Mouse (Mus musculus) induced T-regulatory cell, adult 2 months (primary cell): ENCODE data around the gene Chchd5.

Experiments
- DNase-seq: peaks from one replicate; pipeline ENCODE4 v3.0.0-alpha.2; 2012; ENCODE audit warnings: low read depth

Chchd5 gene

DNA sequence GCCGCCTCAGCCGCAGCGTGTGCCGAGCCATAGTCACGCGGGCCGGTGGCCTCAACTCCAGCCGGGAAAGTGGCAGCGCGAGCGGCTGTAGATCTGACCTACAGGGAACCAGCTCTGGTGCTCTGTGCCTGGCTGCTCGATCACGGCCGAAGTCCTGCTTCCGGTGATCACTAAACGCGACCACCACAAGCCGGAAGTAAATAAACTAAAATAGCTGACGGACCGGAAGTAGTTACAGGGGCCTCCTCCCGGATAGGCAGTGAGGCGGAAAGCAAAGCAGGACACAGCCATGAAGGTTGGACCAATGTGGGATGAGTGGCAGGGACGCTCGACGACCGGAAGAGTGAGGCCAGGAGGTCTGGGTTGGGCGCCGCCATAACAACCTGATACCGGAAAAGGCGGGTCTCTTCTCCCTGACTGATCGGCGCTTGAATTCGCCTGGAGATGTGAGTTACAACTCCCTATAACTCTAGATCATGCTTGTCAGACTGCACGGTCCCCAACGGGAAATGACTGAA lies at the start of gene Chchd5:
Chchd5 (plus strand) TSS at position 289 of the 518 bp plus-strand sequence.
- DNase-seq, result peak; percentile 91

DNA sequence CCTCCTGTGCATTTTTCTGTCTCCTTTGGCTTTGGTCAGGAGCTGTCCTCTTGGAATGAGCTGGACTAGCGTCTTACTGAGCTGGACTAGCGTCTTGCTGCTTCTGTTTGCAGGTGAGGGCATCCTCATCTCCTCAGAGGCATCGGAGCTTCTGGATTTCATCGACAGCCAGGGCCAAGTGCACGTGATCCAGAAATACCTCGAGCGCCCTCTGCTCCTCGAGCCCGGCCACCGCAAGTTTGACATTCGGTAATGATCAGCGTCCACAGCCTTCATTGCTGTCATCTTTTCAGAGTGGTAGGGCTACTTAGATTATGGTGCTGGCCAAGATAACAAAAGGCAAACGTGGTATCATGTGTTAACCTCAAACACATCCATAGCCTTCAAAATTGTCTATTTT lies 48.4 kb upstream of the Chchd5 start:
- DNase-seq, result no peak

- DNase-seq, result no peak
These were observed 46.0 kb upstream of the Chchd5 start for GRCm38 (mm10) chr2:129083514-129083913.

- peak; percentile 69 for DNase-seq
These were observed 44.5 kb upstream of the Chchd5 start for GRCm38 (mm10) chr2:129084959-129085358.

GRCm38 (mm10) chr2:129087520-129087919 lies 42.0 kb upstream of the Chchd5 start:
- DNase-seq, result no peak

- no peak for DNase-seq
These were observed 39.1 kb upstream of the Chchd5 start for GRCm38 (mm10) chr2:129090370-129090769.

DNA sequence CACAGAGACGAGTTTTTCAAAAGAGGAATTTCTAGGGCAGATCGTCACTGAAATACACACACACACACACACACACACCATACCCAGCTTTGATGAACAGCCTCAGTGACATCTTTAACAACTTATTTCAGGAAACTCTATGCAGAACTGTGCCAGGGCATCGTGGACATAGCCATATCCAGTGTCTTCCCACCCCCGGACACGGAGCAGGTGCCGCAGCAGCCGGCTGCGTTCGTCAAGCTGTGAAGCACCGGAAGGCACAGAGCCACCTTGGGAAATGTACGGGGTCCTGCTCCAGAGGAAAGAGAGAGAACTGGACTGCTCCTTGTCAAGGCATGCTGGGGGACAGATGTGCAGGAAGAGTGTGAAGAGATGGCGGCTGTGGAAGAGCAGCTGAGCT lies 36.7 kb upstream of the Chchd5 start:
- DNase-seq, result no peak

DNA sequence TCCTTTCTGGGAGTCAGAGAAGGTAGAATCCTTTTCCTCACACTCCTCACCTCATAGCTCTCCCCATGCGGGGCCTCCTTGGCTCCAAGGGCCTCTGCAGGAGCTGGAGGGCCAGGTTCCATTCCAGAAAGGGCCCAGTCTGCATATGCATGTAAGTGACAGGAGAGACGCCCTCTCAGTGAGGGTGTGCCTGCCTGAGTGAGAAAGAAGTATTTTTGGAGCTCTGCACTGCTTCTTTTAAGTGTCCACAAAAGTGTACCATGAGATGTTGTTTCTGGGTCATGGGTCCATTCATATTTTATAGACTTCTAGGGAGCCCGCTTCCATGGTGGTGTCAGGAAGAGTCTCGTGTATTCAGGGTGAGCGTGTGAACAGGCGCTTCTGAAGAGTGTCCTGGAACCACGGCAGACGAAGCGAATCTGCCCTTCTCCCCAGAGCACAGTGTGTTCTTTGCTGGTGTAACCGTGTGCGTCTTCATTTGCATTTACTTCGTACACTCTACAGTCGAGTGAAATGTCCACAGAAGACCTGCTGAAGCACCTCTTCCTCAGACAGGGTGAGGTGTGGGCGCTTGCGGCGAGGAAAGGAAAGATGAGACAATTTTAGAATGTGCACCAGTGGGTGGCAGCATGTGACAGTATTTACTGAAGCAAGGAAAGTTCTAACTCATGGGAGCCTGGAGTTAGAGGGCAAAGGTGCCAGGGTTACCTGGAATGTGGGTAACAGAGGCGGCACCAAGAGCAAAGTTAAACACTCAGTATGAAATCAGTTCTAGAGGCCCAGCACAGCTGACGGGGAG lies 35.4 kb upstream of the Chchd5 start:
- DNase-seq, result no peak

DNA sequence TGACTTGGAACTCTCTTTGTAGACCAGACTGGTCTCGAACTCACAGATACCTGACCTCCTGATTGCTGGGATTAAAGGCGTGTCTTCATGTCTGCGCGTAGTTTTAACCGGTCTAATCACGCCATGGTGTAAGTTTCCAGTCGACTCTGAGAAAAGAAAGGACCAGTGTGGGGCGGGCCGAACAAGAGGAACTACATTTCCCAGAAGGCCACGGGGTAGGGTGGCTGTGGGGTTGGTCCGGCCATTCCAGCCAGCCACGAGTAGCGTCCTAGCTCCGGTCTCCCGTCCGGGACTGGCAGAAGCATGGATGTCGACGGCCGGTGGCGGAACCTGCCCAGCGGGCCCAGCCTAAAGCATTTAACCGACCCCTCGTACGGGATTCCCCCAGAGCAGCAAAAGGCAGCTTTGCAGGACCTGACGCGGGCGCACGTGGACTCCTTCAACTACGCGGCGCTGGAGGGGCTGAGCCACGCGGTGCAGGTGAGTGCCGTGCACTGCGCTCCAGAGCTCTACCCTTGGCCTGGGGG lies 28.7 kb upstream of the Chchd5 start, which contains the start of gene Polr1b:
Polr1b (plus strand) TSS at position 212 of the 527 bp plus-strand sequence.
- DNase-seq, result peak; percentile 93

GRCm38 (mm10) chr2:129112924-129113323 lies 16.6 kb upstream of the Chchd5 start:
- DNase-seq, result no peak

- DNase-seq, result no peak
These were observed 13.7 kb upstream of the Chchd5 start for GRCm38 (mm10) chr2:129115706-129116367.

DNA sequence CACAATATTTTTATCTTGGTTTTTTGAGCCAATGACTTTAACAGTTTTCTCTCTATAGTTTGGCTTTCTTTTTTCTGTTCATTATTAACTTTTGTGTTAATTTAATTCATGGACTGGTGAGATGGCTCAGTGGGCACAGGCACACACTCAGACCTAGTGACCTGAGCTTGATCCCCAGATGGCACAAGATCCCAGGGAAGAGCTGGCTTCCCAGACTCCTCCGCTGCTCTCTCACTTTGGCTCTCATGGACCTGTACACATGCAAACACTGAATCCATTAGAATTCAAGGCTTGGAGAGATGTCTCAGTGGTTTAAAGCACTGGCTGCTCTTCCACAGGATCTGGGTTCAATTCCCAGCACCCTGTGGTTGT lies 13.1 kb upstream of the Chchd5 start:
- no peak for DNase-seq

DNA sequence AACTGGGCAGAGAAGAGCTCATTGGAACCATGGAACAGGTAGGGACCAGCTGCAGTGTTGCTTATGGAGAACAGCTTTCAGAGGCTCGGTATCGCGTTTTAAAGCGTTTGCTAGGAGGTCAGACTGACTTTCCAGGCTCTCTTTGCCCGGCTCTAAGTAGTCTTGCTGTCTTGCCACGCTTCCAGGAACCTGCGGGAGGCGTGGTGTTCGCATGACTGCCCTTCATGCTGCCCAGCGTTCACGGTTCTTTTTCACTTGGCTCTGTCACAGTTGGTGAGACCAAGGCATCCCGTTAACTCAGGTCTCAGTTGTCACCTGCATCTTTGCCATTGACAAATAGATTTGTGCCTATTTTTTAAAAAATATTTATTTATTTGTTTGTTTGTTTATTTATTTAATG lies 11.4 kb upstream of the Chchd5 start:
- DNase-seq, result no peak

- DNase-seq, result no peak
These were observed 7.5 kb upstream of the Chchd5 start for GRCm38 (mm10) chr2:129121986-129122385.

DNA sequence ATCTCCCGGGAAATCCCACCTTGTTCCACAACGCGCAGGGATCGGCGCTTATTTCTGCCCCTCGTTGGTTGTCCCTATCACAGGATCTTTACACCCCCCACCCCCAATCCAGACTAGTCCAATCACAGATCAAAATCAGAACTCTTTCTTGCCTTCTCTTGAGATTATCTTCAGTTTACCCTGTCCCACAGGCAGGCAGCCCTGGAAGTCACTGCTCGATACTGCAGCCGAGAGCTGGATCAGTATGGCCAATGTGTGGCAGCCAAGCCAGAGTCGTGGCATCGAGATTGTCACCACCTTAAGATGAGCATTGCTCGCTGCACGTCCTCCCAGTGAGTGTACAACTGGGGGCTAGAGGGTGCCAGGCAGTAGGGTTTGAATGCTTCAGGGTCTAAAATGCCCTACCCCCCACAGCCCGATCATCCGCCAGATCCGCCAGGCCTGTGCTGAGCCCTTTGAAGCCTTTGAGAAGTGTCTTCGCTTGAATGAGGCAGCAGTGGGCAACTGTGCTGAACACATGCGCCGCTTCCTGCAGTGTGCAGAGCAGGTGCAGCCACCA lies 566 bp downstream of the Chchd5 start:
- DNase-seq, result peak; percentile 51

- DNase-seq, result no peak
These were observed 1.3 kb downstream of the Chchd5 start for GRCm38 (mm10) chr2:129130776-129131175.

- peak; percentile 22 for DNase-seq
These were observed 2.7 kb downstream of the Chchd5 start for GRCm38 (mm10) chr2:129132231-129132630.

- no peak for DNase-seq
These were observed 3.7 kb downstream of the Chchd5 start for GRCm38 (mm10) chr2:129133006-129133805.

DNA sequence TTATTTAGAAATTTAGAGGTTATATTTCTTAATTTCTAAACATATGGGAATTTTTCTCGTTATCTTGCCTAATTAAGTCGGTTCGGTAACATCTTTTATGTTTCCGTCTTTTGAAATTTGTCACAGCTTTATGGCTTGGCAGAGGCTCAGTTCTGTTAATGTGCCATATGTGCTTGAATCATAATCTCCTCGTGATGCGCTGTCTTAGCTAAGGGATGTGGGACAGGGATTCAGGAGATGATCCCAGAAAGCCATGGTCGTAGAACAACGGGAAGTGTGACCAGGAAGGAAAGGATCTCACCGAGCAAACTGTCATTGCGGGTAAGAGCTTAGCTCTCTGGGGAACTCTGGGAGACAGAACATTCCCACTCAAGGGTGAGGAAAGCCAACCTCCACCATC lies 10.4 kb downstream of the Chchd5 start:
- DNase-seq, result no peak

DNA sequence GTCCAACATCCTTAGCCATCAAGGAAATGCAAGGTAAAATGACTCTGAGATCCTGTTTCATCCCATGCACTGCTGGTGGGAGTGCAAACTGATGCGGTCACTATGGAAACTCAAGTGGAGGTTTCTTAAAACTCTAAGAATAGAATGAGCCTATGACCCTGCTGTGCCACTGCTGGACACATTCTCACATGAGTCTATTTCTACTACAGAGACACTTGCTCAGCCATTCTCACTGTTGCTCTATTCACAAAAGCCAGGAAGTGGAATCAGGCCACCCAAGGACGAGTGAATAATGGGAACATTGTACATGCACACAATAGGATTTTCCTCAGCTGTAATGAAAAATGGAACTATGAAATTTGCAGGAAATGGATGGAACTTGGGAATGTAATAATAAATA lies 19.3 kb downstream of the Chchd5 start:
- no peak for DNase-seq

DNA sequence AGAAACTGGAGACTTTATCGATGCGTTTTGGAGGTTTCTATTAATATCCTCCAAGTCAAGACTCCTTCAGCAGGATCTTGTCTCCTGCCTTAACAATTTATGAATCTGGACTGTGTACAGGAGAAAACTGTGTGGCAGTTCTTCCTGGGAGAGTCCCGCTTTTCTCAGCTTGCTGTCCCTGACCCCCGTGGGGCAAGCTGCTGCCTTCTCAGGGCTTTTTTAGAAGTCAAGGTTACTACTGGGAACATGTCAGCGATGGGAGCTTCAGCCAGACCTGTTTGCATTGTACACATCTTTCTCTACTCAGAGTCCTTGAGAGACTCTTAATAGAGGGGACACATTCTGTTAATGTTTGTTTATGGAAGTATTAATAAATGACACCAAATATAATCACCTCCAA lies 20.9 kb downstream of the Chchd5 start:
- no peak for DNase-seq

DNA sequence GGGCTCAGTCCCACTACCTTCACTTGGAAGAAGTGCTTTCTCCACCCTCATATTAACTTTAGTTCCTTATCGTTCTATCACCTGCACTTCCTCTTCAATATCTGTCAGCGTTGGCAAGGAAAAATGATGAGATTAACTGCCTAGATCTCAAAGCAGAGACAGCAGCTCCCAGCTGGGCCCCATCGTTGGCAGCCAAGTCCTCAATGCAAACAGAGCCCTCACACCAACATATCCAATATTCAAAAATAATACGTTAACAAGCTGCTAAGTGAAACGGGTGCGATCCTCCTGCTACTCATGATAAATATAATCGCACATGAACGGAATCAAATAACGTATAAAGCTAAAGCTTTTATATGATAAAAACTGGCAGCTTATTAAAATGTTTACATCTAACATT lies 21.6 kb downstream of the Chchd5 start:
- DNase-seq, result no peak
